In genomic region chr1:91249564-91250414, GRCm38 (mm10) we compare ENCODE assay signal across 8 mouse cellular contexts. TPM values are rescaled to one million over a fixed set of nuclear protein-coding genes. Genes with fewer than 3 reads are reported as not detected.
DNase-seq lines count a peak whose midpoint lies in the region; ATAC-seq and TF ChIP-seq lines count a peak whose summit lies in the region.

Gene Ube2f, plus strand, starts transcription at chr1:91250304.

- peaks cover 56% of the 10 kb centered on the region for H3K4me1 ChIP-seq in G1E (ENCODE audit: insufficient read depth, low read depth, low read length)
- peaks cover 24% of the 10 kb centered on the region for H3K4me1 ChIP-seq in forebrain, embryonic 16.5 days (replicated peaks; ENCODE audit: control insufficient read depth, insufficient read depth, low read length)
- 0 out of 2 replicates have a peak, but pooled peaks cover 9% of the 10 kb centered on the region for H3K4me1 ChIP-seq in lung, embryonic 14.5 days (ENCODE audit: insufficient read depth)
- peaks cover 6% of the 10 kb centered on the region for H3K4me1 ChIP-seq in olfactory bulb, adult 2 months (ENCODE audit: control insufficient read depth, insufficient read depth, low read length)
- peaks cover 17% of the 10 kb centered on the region for H3K4me1 ChIP-seq in thymus, adult 2 months (replicated peaks; ENCODE audit: control insufficient read depth, insufficient read depth, low read length)

- no peak for TF ChIP-seq CTCF in G1E (IDR thresholded peaks at IDR 0.05; ENCODE audit: low read depth, low read length)
- peak; percentile 72 for TF ChIP-seq CTCF in layer of hippocampus, adult 2 months (conservative IDR thresholded peaks at IDR 0.05)
- TF ChIP-seq CTCF in lung, embryonic 14.5 days (IDR thresholded peaks at IDR 0.05; ENCODE audit: low read depth): peak; percentile 70
- no peak for TF ChIP-seq CTCF in olfactory bulb, adult 2 months (IDR thresholded peaks at IDR 0.05; ENCODE audit: insufficient read depth, low read depth, low read length)
- 0 out of 2 replicates have a peak, but pooled peaks have one; percentile 48 for TF ChIP-seq CTCF in thymus, adult 2 months (IDR thresholded peaks at IDR 0.05; ENCODE audit: borderline replicate concordance, control insufficient read depth, extremely low read depth, insufficient read depth, low read length, poor library complexity)

- intact Hi-C loops in heart, postnatal 36 days (cut with DNase I): loop anchor here (2.0 to 5.0 kb wide), 2 partner anchors 49 to 148 kb away; partner anchors contain the start of genes Ilkap and Scly

- H3K9me3 ChIP-seq in G1E (replicated peaks): no peaks in the 10 kb centered on the region
- H3K9me3 ChIP-seq in forebrain, embryonic 16.5 days (ENCODE audit: control insufficient read depth, low read length): no peaks in the 10 kb centered on the region
- no peaks in the 10 kb centered on the region for H3K9me3 ChIP-seq in lung, embryonic 14.5 days (ENCODE audit: low read depth, low read length)

- peaks cover 24% of the 10 kb centered on the region for H3K36me3 ChIP-seq in G1E (replicated peaks)
- H3K36me3 ChIP-seq in forebrain, embryonic 16.5 days (ENCODE audit: control insufficient read depth, insufficient read depth): no peaks in the 10 kb centered on the region
- peaks cover 5% of the 10 kb centered on the region; the same call in 1 of the 2 replicates for H3K36me3 ChIP-seq in lung, embryonic 14.5 days (ENCODE audit: insufficient read depth)
- H3K36me3 ChIP-seq in thymus, adult 2 months (ENCODE audit: control insufficient read depth, insufficient read depth, low read length): no peaks in the 10 kb centered on the region

- WGBS in forebrain, embryonic 16.5 days: under 1% methylated on average over 43 of the region's 43 CpGs
- WGBS in lung, embryonic 14.5 days: under 1% methylated on average over 43 of the region's 43 CpGs
- WGBS in olfactory bulb, adult 2 months: under 1% methylated on average over 43 of the region's 43 CpGs
- WGBS in thymus, adult 2 months: 3% methylated on average over 43 of the region's 43 CpGs

- peak; percentile 90 for ATAC-seq in G1E (ENCODE audit: extremely low read depth, insufficient number of reproducible peaks, low FRiP score, poor library complexity, severe bottlenecking)
- peak; percentile 98 for ATAC-seq in forebrain, embryonic 16.5 days
- peak; percentile 100 for ATAC-seq in lung, embryonic 14.5 days (ENCODE audit: insufficient read depth)

- DNase-seq in G1E (ENCODE audit: low spot score): peak; percentile 100
- DNase-seq in cerebellum, adult 18-20 months: peak; percentile 92 to 97
- DNase-seq in heart, postnatal 36 days: peak; percentile 87 to 90
- DNase-seq in layer of hippocampus, adult 2 months (ENCODE audit: low spot score in 2 of 2): peak; percentile 93 to 97
- DNase-seq in lung, embryonic 14.5 days: peak; percentile 98
- peak; percentile 86 for DNase-seq in thymus, adult 2 months

- H3K27me3 ChIP-seq in G1E (ENCODE audit: insufficient read depth, low read length): peaks cover 3% of the 10 kb centered on the region; the same call in 1 of the 2 replicates
- H3K27me3 ChIP-seq in forebrain, embryonic 16.5 days (replicated peaks; ENCODE audit: control insufficient read depth, insufficient read depth, low read length): no peaks in the 10 kb centered on the region
- H3K27me3 ChIP-seq in lung, embryonic 14.5 days (ENCODE audit: insufficient read depth, low read length): no peaks in the 10 kb centered on the region
- no peaks in the 10 kb centered on the region for H3K27me3 ChIP-seq in thymus, adult 2 months (ENCODE audit: control insufficient read depth, insufficient read depth, low read length)

- H3K4me3 ChIP-seq in G1E (ENCODE audit: low read depth, low read length): peak within 1 kb of the TSS; percentile 91
- peak within 1 kb of the TSS; percentile 92 for H3K4me3 ChIP-seq in forebrain, embryonic 16.5 days (replicated peaks; ENCODE audit: low read length)
- H3K4me3 ChIP-seq in layer of hippocampus, adult 2 months: peak within 1 kb of the TSS; percentile 91
- H3K4me3 ChIP-seq in lung, embryonic 14.5 days (ENCODE audit: low read depth, low read length): peak within 1 kb of the TSS; percentile 99
- H3K4me3 ChIP-seq in olfactory bulb, adult 2 months (ENCODE audit: insufficient read depth, low read depth, low read length): peak within 1 kb of the TSS; percentile 99
- H3K4me3 ChIP-seq in thymus, adult 2 months (ENCODE audit: control insufficient read depth, insufficient read depth, low read length): peak within 1 kb of the TSS; percentile 92

- H3K27ac ChIP-seq in forebrain, embryonic 16.5 days (ENCODE audit: low read length): peak within 1 kb of the TSS; percentile 82
- H3K27ac ChIP-seq in layer of hippocampus, adult 2 months: peak within 1 kb of the TSS; percentile 94
- peak within 1 kb of the TSS; percentile 80 for H3K27ac ChIP-seq in lung, embryonic 14.5 days (ENCODE audit: low read depth)
- peak within 1 kb of the TSS; percentile 64 for H3K27ac ChIP-seq in olfactory bulb, adult 2 months (ENCODE audit: insufficient read depth, low read depth, low read length)
- H3K27ac ChIP-seq in thymus, adult 2 months (ENCODE audit: control insufficient read depth, insufficient read depth, low read length): no peak within 1 kb of the TSS

- H3K9ac ChIP-seq in forebrain, embryonic 16.5 days (replicated peaks; ENCODE audit: low read depth, low read length): peak within 1 kb of the TSS; percentile 91
- peak within 1 kb of the TSS; percentile 90 for H3K9ac ChIP-seq in lung, embryonic 14.5 days

- peak; percentile 74; the same call in 1 of the 2 replicates for TF ChIP-seq POLR2A in olfactory bulb, adult 2 months (IDR thresholded peaks at IDR 0.05; ENCODE audit: insufficient read depth, low read depth, low read length)
- TF ChIP-seq POLR2A in thymus, adult 2 months (IDR thresholded peaks at IDR 0.05; ENCODE audit: control insufficient read depth, extremely low read depth, insufficient read depth, low read length, poor library complexity): no peak

- H3K4me2 ChIP-seq in forebrain, embryonic 16.5 days (ENCODE audit: low read length): peak within 1 kb of the TSS; percentile 84
- H3K4me2 ChIP-seq in lung, embryonic 14.5 days: peak within 1 kb of the TSS; percentile 73

RNA-seq across cellular contexts. Expression of gene Ube2f, which starts in this region (rescaled TPM):
- total RNA-seq in G1E (2014; fragmentation: Nextera tagmentation) (85.6 and 90.7 TPM in 2 replicates), G1E (2017) (52.9 and 61.3 TPM in 2 replicates)
- 11.9 and 16.6 TPM in 2 replicates for polyA plus RNA-seq in G1E (2012)
- 67.7 and 67.9 TPM in 2 replicates for polyA plus RNA-seq in forebrain, embryonic 16.5 days (2015; fragmentation: Nextera tagmentation; extraction: Ambion mirVana)
- 10 to 100 TPM; 45.1 to 50.0 TPM for total RNA-seq in heart, postnatal 36 days (2021)
- 10 to 100 TPM; 44.9 to 50.7 TPM for total RNA-seq in layer of hippocampus, adult 2 months (2021)
- polyA plus RNA-seq in lung, embryonic 14.5 days (2014; fragmentation: Nextera tagmentation; extraction: Ambion mirVana): 77.9 and 78.0 TPM in 2 replicates
- polyA plus RNA-seq in olfactory bulb, adult 2 months (2012; ENCODE audit: insufficient read depth, insufficient read length, low replicate concordance, missing spikeins): not detected in 2 replicates
- 32.5 and 36.7 TPM in 2 replicates for polyA plus RNA-seq in thymus, adult 2 months (2012; rRNA removed)

Comparison
In these comparisons a context has a peak if more than half of its experiments do, and no peak if none do; other contexts are left out.
1. CTCF ChIP-seq: peak in layer of hippocampus, adult 2 months (single experiment), lung, embryonic 14.5 days (single experiment) and thymus, adult 2 months (single experiment); none in G1E (single experiment) and olfactory bulb, adult 2 months (single experiment).
2. Peak in every context shown above with its lines, with median percentiles within 50 percentile points of each other: ATAC-seq, DNase-seq and H3K4me3 ChIP-seq.